Mouse (Mus musculus): Measurements from ENCODE around the gene Krtap4-7. TPM values are rescaled to one million over a fixed set of nuclear protein-coding genes. Genes with fewer than 3 reads are reported as not detected.
"Not testable (repeated sequence)": the region's sequence is repeated elsewhere in the genome, so short reads cannot be mapped to it uniquely, and the experiment has no call there.

The Krtap4-7 gene
- polyA plus RNA-seq (2014; fragmentation: Nextera tagmentation; extraction: Ambion mirVana) = not detected in 2 replicates

DNA sequence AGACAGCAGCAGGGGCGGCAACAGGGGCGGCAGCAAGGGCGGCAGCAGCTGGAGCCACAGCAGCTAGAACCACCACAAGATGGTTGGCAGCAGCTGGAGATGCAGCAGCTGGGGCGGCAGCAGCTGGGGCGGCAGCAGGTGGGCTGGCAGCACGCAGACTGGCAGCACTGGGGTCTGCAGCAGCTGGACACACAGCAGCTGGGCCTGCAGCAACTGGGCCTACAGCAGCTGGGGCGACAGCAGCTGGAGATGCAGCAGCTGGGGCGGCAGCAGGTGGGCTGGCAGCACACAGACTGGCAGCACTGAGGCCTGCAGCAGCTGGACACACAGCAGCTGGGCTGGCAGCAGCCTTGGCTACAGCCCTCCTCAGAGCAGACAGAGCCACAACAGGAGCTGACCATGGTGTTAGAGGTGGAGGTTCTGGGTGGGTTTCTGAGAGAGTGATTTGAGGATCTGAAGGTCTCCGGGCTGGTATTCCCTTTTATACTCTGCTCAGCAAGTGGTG, at the start of gene Krtap4-7:
Gene Krtap4-7 (minus strand): TSS at position 455 of the 505 bp plus-strand sequence.
- H3K9ac ChIP-seq; H3K4me3 ChIP-seq (replicated peaks; ENCODE audit: low read length): not testable (repeated sequence)

DNA sequence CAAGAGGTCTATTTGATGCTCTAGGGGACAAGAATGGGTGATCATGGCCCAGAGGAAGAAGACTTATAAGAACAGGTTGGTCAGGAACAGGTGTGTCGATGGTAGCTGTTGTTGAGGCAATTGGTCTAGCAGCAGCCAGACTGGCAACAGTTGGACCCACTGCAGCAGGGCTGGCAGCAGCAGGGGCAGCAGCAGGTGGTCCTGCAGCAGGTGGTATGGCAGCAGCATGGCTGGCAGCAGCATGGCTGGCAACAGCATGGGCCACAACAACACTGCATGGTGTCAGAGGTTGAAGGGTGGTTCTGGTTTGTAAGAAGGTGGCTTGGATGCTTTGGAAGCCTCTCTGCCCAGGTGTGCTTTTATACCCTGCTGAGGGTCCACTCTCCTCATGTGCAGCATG, 46.6 kb upstream of the Krtap4-7 start, which contains the start of gene Gm14190:
Gene Gm14190 (minus strand): TSS at position 278 of the 400 bp plus-strand sequence.
- 91% methylated on average over 1 of the region's 1 CpGs for WGBS
- Histone ChIP-seq H3K4me3 (replicated peaks; ENCODE audit: low read length) (no peak within 1 kb of the TSS), H3K9ac (no peak within 1 kb of the TSS), H3K27me3 (ENCODE audit: control insufficient read depth, insufficient read depth, low read length) (no peaks in the 10 kb centered on the region), H3K9me3 (ENCODE audit: control insufficient read depth, low read length) (no peaks in the 10 kb centered on the region), H3K36me3 (replicated peaks; ENCODE audit: control insufficient read depth, insufficient read depth) (no peaks in the 10 kb centered on the region), H3K27ac (no peak within 1 kb of the TSS), H3K4me1 (replicated peaks; ENCODE audit: control insufficient read depth, insufficient read depth, low read length) (no peaks in the 10 kb centered on the region), H3K4me2 (replicated peaks) (no peak within 1 kb of the TSS)
- ATAC-seq (ENCODE audit: low FRiP score) (no peak), DNase-seq (ENCODE audit: low spot score) (no peak)

More for the DNA sequence above, at the start of gene Krtap4-7:
- ATAC-seq (ENCODE audit: low FRiP score); H3K36me3 ChIP-seq (replicated peaks; ENCODE audit: control insufficient read depth, insufficient read depth); H3K27me3 ChIP-seq (ENCODE audit: control insufficient read depth, insufficient read depth, low read length); DNase-seq (ENCODE audit: low spot score); H3K4me2 ChIP-seq (replicated peaks); H3K27ac ChIP-seq; H3K4me1 ChIP-seq (replicated peaks; ENCODE audit: control insufficient read depth, insufficient read depth, low read length); H3K9me3 ChIP-seq (ENCODE audit: control insufficient read depth, low read length): not testable (repeated sequence)
- WGBS = 82% methylated on average over 9 of the region's 9 CpGs

DNA sequence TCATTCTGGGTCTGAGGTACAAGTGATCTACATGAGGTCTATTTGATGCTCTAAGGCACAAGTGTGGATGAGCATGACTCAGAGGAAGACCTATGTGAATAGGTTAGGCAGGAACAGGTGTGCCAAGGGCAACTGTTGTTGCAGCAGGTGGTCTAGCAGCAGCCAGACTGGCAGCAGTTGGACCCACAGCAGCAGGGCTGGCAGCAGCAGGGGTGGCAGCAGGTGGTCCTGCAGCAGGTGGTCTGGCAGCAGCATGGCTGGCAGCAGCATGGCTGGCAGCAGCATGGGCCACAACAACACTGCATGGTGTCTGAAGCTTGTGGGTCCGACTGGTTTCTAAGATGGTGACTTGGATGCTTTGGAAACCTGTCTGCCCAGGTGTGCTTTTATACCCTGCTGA, 41.3 kb upstream of the Krtap4-7 start:
- not testable (repeated sequence) for H3K4me3 ChIP-seq (replicated peaks; ENCODE audit: low read length); H3K27me3 ChIP-seq (ENCODE audit: control insufficient read depth, insufficient read depth, low read length); H3K4me1 ChIP-seq (replicated peaks; ENCODE audit: control insufficient read depth, insufficient read depth, low read length); H3K9me3 ChIP-seq (ENCODE audit: control insufficient read depth, low read length); H3K9ac ChIP-seq; H3K27ac ChIP-seq; H3K36me3 ChIP-seq (replicated peaks; ENCODE audit: control insufficient read depth, insufficient read depth); DNase-seq (ENCODE audit: low spot score); ATAC-seq (ENCODE audit: low FRiP score); H3K4me2 ChIP-seq (replicated peaks)
- 68% methylated on average over 1 of the region's 1 CpGs for WGBS

DNA sequence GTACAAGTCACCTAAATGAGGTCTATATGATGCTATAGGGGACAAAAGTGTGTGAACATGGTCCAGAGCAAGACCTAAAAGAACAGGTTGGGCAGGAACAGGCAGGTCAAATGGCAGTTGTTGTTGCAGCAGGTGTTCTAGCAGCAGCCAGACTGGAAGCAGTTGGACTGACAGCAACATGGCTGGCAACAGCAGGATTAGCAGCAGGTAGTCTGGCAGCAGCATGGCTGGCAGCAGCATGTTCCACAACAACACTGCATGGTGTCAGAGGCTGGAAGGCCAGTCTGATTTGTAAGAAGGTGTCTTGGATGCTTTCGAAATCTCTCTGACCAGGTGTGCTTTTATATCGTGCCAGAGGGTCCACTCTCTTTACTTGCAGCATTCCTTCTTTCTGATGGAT, 39.6 kb upstream of the Krtap4-7 start:
- Histone ChIP-seq H3K9ac (no peak overlapping the region), H3K4me2 (replicated peaks) (no peak overlapping the region), H3K36me3 (replicated peaks; ENCODE audit: control insufficient read depth, insufficient read depth) (no peaks in the 10 kb centered on the region), H3K4me3 (replicated peaks; ENCODE audit: low read length) (no peak overlapping the region), H3K4me1 (replicated peaks; ENCODE audit: control insufficient read depth, insufficient read depth, low read length) (no peaks in the 10 kb centered on the region), H3K27me3 (ENCODE audit: control insufficient read depth, insufficient read depth, low read length) (no peaks in the 10 kb centered on the region), H3K27ac (no peak overlapping the region), H3K9me3 (ENCODE audit: control insufficient read depth, low read length) (no peaks in the 10 kb centered on the region)
- WGBS = 94% methylated on average over 2 of the region's 2 CpGs
- ATAC-seq (ENCODE audit: low FRiP score) (no peak), DNase-seq (ENCODE audit: low spot score) (no peak)

DNA sequence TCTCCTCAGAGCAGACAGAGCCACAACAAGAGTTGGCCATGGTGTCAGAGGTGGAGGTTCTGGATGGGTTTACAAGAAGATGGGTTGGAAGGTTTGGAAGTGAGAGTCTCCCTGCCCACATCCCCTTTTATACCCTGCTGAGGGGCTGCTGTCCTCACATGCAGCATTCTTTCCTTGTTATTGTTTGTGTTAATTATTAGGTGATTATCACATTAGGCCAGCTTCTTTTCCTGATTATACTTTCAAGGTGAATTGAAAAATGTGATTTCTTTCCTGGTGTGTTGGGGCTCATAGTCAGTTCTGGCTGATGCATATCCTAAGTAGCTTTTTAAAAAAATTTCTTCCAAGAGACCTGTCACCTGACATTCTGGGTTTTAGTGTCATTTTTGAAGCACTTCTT, 22.0 kb upstream of the Krtap4-7 start, which contains the start of gene Krtap4-6:
Gene Krtap4-6 (minus strand): TSS at position 101 of the 400 bp plus-strand sequence.
- no peaks in the 10 kb centered on the region for H3K36me3 ChIP-seq (replicated peaks; ENCODE audit: control insufficient read depth, insufficient read depth)
- H3K4me1 ChIP-seq (replicated peaks; ENCODE audit: control insufficient read depth, insufficient read depth, low read length) = no peaks in the 10 kb centered on the region
- H3K27me3 ChIP-seq (ENCODE audit: control insufficient read depth, insufficient read depth, low read length) = no peaks in the 10 kb centered on the region
- no peak within 1 kb of the TSS for H3K4me3 ChIP-seq (replicated peaks; ENCODE audit: low read length)
- no peak for DNase-seq (ENCODE audit: low spot score)
- no peaks in the 10 kb centered on the region for H3K9me3 ChIP-seq (ENCODE audit: control insufficient read depth, low read length)
- H3K27ac ChIP-seq = no peak within 1 kb of the TSS
- no peak within 1 kb of the TSS for H3K4me2 ChIP-seq (replicated peaks)
- no peak within 1 kb of the TSS for H3K9ac ChIP-seq
- ATAC-seq (ENCODE audit: low FRiP score) = no peak

DNA sequence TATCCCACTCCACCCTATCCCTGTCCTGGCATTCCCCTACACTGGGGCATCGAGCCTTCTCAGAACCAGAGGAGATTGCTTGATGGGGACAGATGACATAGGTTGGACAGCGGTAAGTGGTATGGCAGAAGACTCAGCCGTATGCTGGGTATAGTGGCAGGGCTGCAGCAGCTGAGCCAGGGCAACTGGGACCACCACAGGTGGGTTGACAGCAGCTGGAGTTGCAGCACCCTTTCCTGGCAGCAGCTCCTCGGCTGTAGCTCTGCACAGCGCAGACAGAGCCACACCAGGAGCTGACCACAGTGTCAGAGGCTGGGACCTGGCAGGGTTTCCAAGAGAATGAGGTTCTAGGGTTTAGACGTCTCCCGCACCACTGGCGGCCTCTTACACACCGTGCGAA, 18.9 kb upstream of the Krtap4-7 start:
- 84% methylated on average over 10 of the region's 10 CpGs for whole genome bisulfite sequencing
- no peak overlapping the region for H3K9ac ChIP-seq
- no peaks in the 10 kb centered on the region for H3K36me3 ChIP-seq (replicated peaks; ENCODE audit: control insufficient read depth, insufficient read depth)
- H3K27me3 ChIP-seq (ENCODE audit: control insufficient read depth, insufficient read depth, low read length) = no peaks in the 10 kb centered on the region
- no peaks in the 10 kb centered on the region for H3K9me3 ChIP-seq (ENCODE audit: control insufficient read depth, low read length)
- no peaks in the 10 kb centered on the region for H3K4me1 ChIP-seq (replicated peaks; ENCODE audit: control insufficient read depth, insufficient read depth, low read length)
- no peak for ATAC-seq (ENCODE audit: low FRiP score)
- H3K4me3 ChIP-seq (replicated peaks; ENCODE audit: low read length) = no peak overlapping the region
- no peak overlapping the region for H3K27ac ChIP-seq
- DNase-seq (ENCODE audit: low spot score) = no peak
- H3K4me2 ChIP-seq (replicated peaks) = no peak overlapping the region

DNA sequence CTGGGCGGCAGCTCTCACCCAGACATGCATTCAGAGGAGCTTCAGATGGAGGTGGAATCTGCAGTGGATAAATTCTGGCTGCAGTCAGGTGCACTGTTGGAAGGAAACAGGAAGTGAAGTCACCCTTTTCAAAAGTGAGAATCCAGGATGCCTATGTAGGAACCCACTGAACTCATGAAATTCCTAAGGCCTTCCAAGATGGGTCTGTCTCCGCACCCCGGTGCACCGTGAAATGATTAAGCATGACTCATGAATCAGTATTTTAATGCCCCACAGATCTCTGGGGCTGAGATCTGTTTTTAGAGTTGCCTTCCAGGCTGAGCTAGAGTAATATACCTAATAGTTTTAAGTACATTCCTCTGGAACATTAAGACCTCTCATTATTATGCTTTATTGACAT, 15.4 kb upstream of the Krtap4-7 start:
- no peak overlapping the region for H3K9ac ChIP-seq
- DNase-seq (ENCODE audit: low spot score) (no peak), ATAC-seq (ENCODE audit: low FRiP score) (no peak)
- no peaks in the 10 kb centered on the region for H3K27me3 ChIP-seq (ENCODE audit: control insufficient read depth, insufficient read depth, low read length)
- no peak overlapping the region for H3K4me3 ChIP-seq (replicated peaks; ENCODE audit: low read length)
- H3K4me2 ChIP-seq (replicated peaks) = no peak overlapping the region
- no peak overlapping the region for H3K27ac ChIP-seq
- H3K4me1 ChIP-seq (replicated peaks; ENCODE audit: control insufficient read depth, insufficient read depth, low read length) = no peaks in the 10 kb centered on the region
- no peaks in the 10 kb centered on the region for H3K36me3 ChIP-seq (replicated peaks; ENCODE audit: control insufficient read depth, insufficient read depth)
- no peaks in the 10 kb centered on the region for H3K9me3 ChIP-seq (ENCODE audit: control insufficient read depth, low read length)
- WGBS = 91% methylated on average over 4 of the region's 4 CpGs

DNA sequence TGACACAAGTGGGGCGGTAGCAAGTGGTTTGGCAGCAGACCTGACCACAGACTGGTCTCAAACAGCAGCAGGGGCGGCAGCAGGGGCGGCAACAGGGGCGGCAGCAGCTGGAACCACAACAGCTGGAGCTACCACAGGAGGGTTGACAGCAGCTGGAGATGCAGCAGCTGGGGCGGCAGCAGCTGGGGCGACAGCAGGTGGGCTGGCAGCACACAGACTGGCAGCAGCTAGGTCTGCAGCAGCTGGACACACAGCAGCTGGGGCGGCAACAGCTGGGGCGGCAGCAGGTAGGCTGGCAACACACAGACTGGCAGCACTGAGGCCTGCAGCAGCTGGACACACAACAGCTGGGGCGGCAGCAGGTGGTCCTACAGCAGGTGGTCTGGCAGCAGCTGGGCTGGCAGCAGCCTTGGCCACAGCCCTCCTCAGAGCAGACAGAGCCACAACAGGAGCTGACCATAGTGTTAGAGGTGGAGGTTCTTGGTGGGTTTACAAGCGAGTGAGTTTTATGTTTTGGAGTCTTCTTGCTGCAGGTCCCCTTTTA, 14.7 kb upstream of the Krtap4-7 start, which contains the start of gene Gm11563:
Gene Gm11563 (minus strand): TSS at position 494 of the 544 bp plus-strand sequence.
- WGBS = 65% methylated on average over 9 of the region's 10 CpGs
- not testable (repeated sequence) for H3K27me3 ChIP-seq (ENCODE audit: control insufficient read depth, insufficient read depth, low read length)

DNA sequence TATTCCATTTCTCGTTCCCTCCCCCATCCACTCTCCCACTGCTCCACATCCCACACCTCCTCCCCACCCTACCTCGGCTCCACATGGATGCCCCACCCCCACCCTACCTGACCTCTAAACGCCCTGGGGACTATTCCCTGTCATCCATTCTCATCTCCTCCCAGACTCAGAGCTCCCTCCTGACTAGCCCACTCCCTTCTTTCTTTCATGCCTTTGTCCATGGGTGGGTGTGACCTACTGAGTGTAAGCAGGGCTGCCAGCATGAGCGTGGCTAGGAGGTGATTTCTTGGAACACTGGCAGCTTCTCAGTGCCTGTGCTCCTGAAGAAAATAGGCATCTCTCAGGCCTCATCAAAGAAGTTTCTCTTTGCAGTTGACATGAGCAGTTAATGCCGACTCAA, 13.2 kb upstream of the Krtap4-7 start:
- H3K4me3 ChIP-seq (replicated peaks; ENCODE audit: low read length) = no peak overlapping the region
- H3K36me3 ChIP-seq (replicated peaks; ENCODE audit: control insufficient read depth, insufficient read depth) = no peaks in the 10 kb centered on the region
- no peak overlapping the region for H3K4me2 ChIP-seq (replicated peaks)
- H3K27ac ChIP-seq = no peak overlapping the region
- H3K27me3 ChIP-seq (ENCODE audit: control insufficient read depth, insufficient read depth, low read length) = no peaks in the 10 kb centered on the region
- H3K9me3 ChIP-seq (ENCODE audit: control insufficient read depth, low read length) = no peaks in the 10 kb centered on the region
- no peak for ATAC-seq (ENCODE audit: low FRiP score)
- H3K9ac ChIP-seq = no peak overlapping the region
- WGBS = 56% methylated on average over 5 of the region's 5 CpGs
- DNase-seq (ENCODE audit: low spot score) = no peak
- H3K4me1 ChIP-seq (replicated peaks; ENCODE audit: control insufficient read depth, insufficient read depth, low read length) = no peaks in the 10 kb centered on the region

More for the DNA sequence above, 14.7 kb upstream of the Krtap4-7 start, which contains the start of gene Gm11563:
- DNase-seq (ENCODE audit: low spot score); H3K27ac ChIP-seq; H3K9ac ChIP-seq; H3K36me3 ChIP-seq (replicated peaks; ENCODE audit: control insufficient read depth, insufficient read depth); H3K9me3 ChIP-seq (ENCODE audit: control insufficient read depth, low read length); H3K4me3 ChIP-seq (replicated peaks; ENCODE audit: low read length); H3K4me2 ChIP-seq (replicated peaks); ATAC-seq (ENCODE audit: low FRiP score); H3K4me1 ChIP-seq (replicated peaks; ENCODE audit: control insufficient read depth, insufficient read depth, low read length): not testable (repeated sequence)

Data from hindbrain, embryonic 14.5 days (tissue).